Mouse (Mus musculus) lung, embryonic 14.5 days (tissue): Measurements from ENCODE around the gene Rapgef1. TPM values are rescaled to one million over a fixed set of nuclear protein-coding genes. Genes with fewer than 3 reads are reported as not detected.

Experiments used
- ATAC-seq: fragments of 200-750 bp; cut with Nextera tagmentation; 2 replicates; pipeline ENCODE4 v1.8.0; 2017; ENCODE audit warnings: mild to moderate bottlenecking, moderate TSS enrichment, moderate library complexity; ENCODE audit not compliant: insufficient read depth
- DNase-seq: peaks from one replicate; pipeline ENCODE4 v3.0.0-alpha.2; 2015
- H3K27ac ChIP-seq: fragments of 300-500 bp; sonication (generic); 2 replicates; pipeline ENCODE4 v1.5.1; 2014; ENCODE audit warnings: low read depth, mild to moderate bottlenecking, moderate library complexity
- H3K27me3 ChIP-seq: fragments of 300-500 bp; sonication (generic); 2 replicates; pipeline ENCODE4 v1.6.1; 2014; ENCODE audit warnings: low read length, control low read depth; ENCODE audit not compliant: insufficient read depth
- H3K36me3 ChIP-seq: fragments of 300-500 bp; sonication (generic); 2 replicates; pipeline ENCODE4 v1.6.1; 2014; ENCODE audit warnings: control low read depth; ENCODE audit not compliant: insufficient read depth
- H3K4me1 ChIP-seq: fragments of 300-500 bp; sonication (generic); 2 replicates; pipeline ENCODE4 v1.6.1; 2014; ENCODE audit warnings: antibody characterized with exemption, control low read depth; ENCODE audit not compliant: insufficient read depth
- H3K4me2 ChIP-seq: fragments of 300-500 bp; sonication (generic); 2 replicates; pipeline ENCODE4 v1.6.1; 2014; ENCODE audit warnings: mild to moderate bottlenecking
- H3K4me3 ChIP-seq: fragments of 300-500 bp; sonication (generic); 2 replicates; pipeline ENCODE4 v1.5.1; 2014; ENCODE audit warnings: low read depth, low read length
- H3K9ac ChIP-seq: fragments of 300-500 bp; sonication (generic); 2 replicates; pipeline ENCODE4 v1.6.1; 2014
- H3K9me3 ChIP-seq: fragments of 300-500 bp; sonication (generic); 2 replicates; pipeline ENCODE4 v1.6.1; 2016; ENCODE audit warnings: low read depth, low read length, control low read depth
- CTCF ChIP-seq: IDR thresholded peaks from 2 replicates; pipeline ENCODE4 v1.5.1; 2016; ENCODE audit warnings: antibody characterized with exemption, low read depth
- WGBS: fragments of 180-500 bp; shearing (Covaris S2); extraction: QIAGEN DNeasy Blood & Tissue Kit; methylation state at CpG from one replicate; pipeline ENCODE4 v1.1.7; 2014; 5-methylcytosine and 5-hydroxymethylcytosine counted together
- polyA plus RNA-seq: library from polyadenylated mRNA; unstranded; fragments of >200 nt; fragmentation: Nextera tagmentation; extraction: Ambion mirVana; gene quantifications from 2 replicates; pipeline ENCODE4 v1.2.1, GENCODE M21; 2014

The Rapgef1 gene
- polyA plus RNA-seq, 1 experiment from 2014 or later, result 20.5 TPM

GRCm38 (mm10) chr2:29692192-29692591 lies 72.7 kb downstream of the Rapgef1 start:
- DNase-seq (no peak), ATAC-seq (no peak)
- Histone ChIP-seq H3K36me3 (peaks cover 49% of the 10 kb centered on the region), H3K4me2 (no peak overlapping the region), H3K9me3 (no peaks in the 10 kb centered on the region), H3K9ac (no peak overlapping the region), H3K27ac (no peak overlapping the region), H3K4me1 (no peaks in the 10 kb centered on the region), H3K27me3 (no peaks in the 10 kb centered on the region), H3K4me3 (no peak overlapping the region)
- no peak for TF ChIP-seq CTCF
- whole genome bisulfite sequencing, result 85% methylated on average over 2 of the region's 2 CpGs

GRCm38 (mm10) chr2:29696207-29696800 lies 76.8 kb downstream of the Rapgef1 start:
- DNase-seq (no peak), ATAC-seq (no peak)
- no peak for TF ChIP-seq CTCF
- Histone ChIP-seq H3K4me3 (no peak overlapping the region), H3K4me1 (no peaks in the 10 kb centered on the region), H3K27ac (no peak overlapping the region), H3K36me3 (peaks cover 58% of the 10 kb centered on the region), H3K9ac (no peak overlapping the region), H3K9me3 (no peaks in the 10 kb centered on the region), H3K27me3 (no peaks in the 10 kb centered on the region), H3K4me2 (no peak overlapping the region)
- 80% methylated on average over 7 of the region's 7 CpGs for WGBS

- no peak overlapping the region for H3K4me3 ChIP-seq
- TF ChIP-seq CTCF, result no peak
- WGBS, result 87% methylated on average over 6 of the region's 6 CpGs
- no peak overlapping the region for H3K27ac ChIP-seq
- peaks cover 61% of the 10 kb centered on the region for H3K36me3 ChIP-seq
- no peak for ATAC-seq
- H3K4me1 ChIP-seq, result no peaks in the 10 kb centered on the region
- no peak for DNase-seq
- H3K27me3 ChIP-seq, result no peaks in the 10 kb centered on the region
- H3K4me2 ChIP-seq, result no peak overlapping the region
- H3K9me3 ChIP-seq, result no peaks in the 10 kb centered on the region
- H3K9ac ChIP-seq, result no peak overlapping the region
Observed at GRCm38 (mm10) chr2:29698421-29699290, 79.1 kb downstream of the Rapgef1 start.

GRCm38 (mm10) chr2:29700898-29701297 lies 81.4 kb downstream of the Rapgef1 start:
- Histone ChIP-seq H3K9me3 (no peaks in the 10 kb centered on the region), H3K4me3 (no peak overlapping the region), H3K4me1 (no peaks in the 10 kb centered on the region), H3K27me3 (no peaks in the 10 kb centered on the region), H3K27ac (no peak overlapping the region), H3K36me3 (peaks cover 83% of the 10 kb centered on the region), H3K9ac (no peak overlapping the region), H3K4me2 (no peak overlapping the region)
- DNase-seq (no peak), ATAC-seq (no peak)
- TF ChIP-seq CTCF, result no peak

- no peaks in the 10 kb centered on the region for H3K9me3 ChIP-seq
- no peak overlapping the region for H3K27ac ChIP-seq
- H3K36me3 ChIP-seq, result peaks cover 82% of the 10 kb centered on the region
- no peaks in the 10 kb centered on the region for H3K4me1 ChIP-seq
- TF ChIP-seq CTCF, result no peak
- ATAC-seq (no peak), DNase-seq (no peak)
- no peak overlapping the region for H3K4me2 ChIP-seq
- no peak overlapping the region for H3K9ac ChIP-seq
- no peaks in the 10 kb centered on the region for H3K27me3 ChIP-seq
- WGBS, result 83% methylated on average over 6 of the region's 6 CpGs
- H3K4me3 ChIP-seq, result no peak overlapping the region
Observed at GRCm38 (mm10) chr2:29701393-29701792, 81.9 kb downstream of the Rapgef1 start.

- 90% methylated on average over 8 of the region's 8 CpGs for WGBS
- no peak overlapping the region for H3K4me3 ChIP-seq
- H3K27ac ChIP-seq, result no peak overlapping the region
- ATAC-seq (no peak), DNase-seq (no peak)
- H3K27me3 ChIP-seq, result no peaks in the 10 kb centered on the region
- H3K36me3 ChIP-seq, result peaks cover 85% of the 10 kb centered on the region
- no peak for TF ChIP-seq CTCF
- H3K4me2 ChIP-seq, result no peak overlapping the region
- no peaks in the 10 kb centered on the region for H3K9me3 ChIP-seq
- no peak overlapping the region for H3K9ac ChIP-seq
- no peaks in the 10 kb centered on the region for H3K4me1 ChIP-seq
Observed at GRCm38 (mm10) chr2:29702189-29702588, 82.7 kb downstream of the Rapgef1 start.

- no peak overlapping the region for H3K27ac ChIP-seq
- H3K9me3 ChIP-seq, result no peaks in the 10 kb centered on the region
- no peak overlapping the region for H3K4me3 ChIP-seq
- 90% methylated on average over 9 of the region's 9 CpGs for WGBS
- no peak overlapping the region for H3K4me2 ChIP-seq
- DNase-seq (no peak), ATAC-seq (no peak)
- TF ChIP-seq CTCF, result no peak
- H3K27me3 ChIP-seq, result no peaks in the 10 kb centered on the region
- H3K36me3 ChIP-seq, result peaks cover 88% of the 10 kb centered on the region
- no peaks in the 10 kb centered on the region for H3K4me1 ChIP-seq
- H3K9ac ChIP-seq, result no peak overlapping the region
Observed at GRCm38 (mm10) chr2:29703104-29704081, 83.9 kb downstream of the Rapgef1 start.
